In genomic region chr2:84454551-84455235, GRCm38 (mm10) we compare ENCODE assay signal across 8 mouse cellular contexts. TPM values are rescaled to one million over a fixed set of nuclear protein-coding genes. Genes with fewer than 3 reads are reported as not detected.
A peak's percentile ranks its signal among the peaks of the same experiment; 100 is the strongest.
DNase-seq lines count a peak whose midpoint lies in the region; ATAC-seq lines count a peak whose summit lies in the region.

No protein-coding gene starts in this region.

- no peak for ATAC-seq in heart, embryonic 12.5 days (ENCODE audit: insufficient number of reproducible peaks, low FRiP score)

- 0 out of 2 replicates have a peak overlapping the region, but pooled peaks have one; percentile 23 for H3K27ac ChIP-seq in heart, embryonic 12.5 days (ENCODE audit: poor library complexity, severe bottlenecking)
- H3K27ac ChIP-seq in heart, embryonic 10.5 days = no peak overlapping the region

- H3K9me3 ChIP-seq in heart, embryonic 12.5 days (replicated peaks) = no peaks in the 10 kb centered on the region
- H3K9me3 ChIP-seq in heart, embryonic 10.5 days = no peaks in the 10 kb centered on the region

- peaks cover 16% of the 10 kb centered on the region; the same call in 1 of the 2 replicates for H3K4me1 ChIP-seq in heart, embryonic 12.5 days (replicated peaks)
- peaks cover 15% of the 10 kb centered on the region; the same call in 1 of the 2 replicates for H3K4me1 ChIP-seq in heart, embryonic 10.5 days

- peak overlapping the region; percentile 45 for H3K4me2 ChIP-seq in heart, embryonic 12.5 days

- H3K9ac ChIP-seq in heart, embryonic 12.5 days = peak overlapping the region; percentile 54

- 50% methylated on average over 10 of the region's 10 CpGs for WGBS in heart, embryonic 12.5 days
- WGBS in heart, embryonic 10.5 days = 51% methylated on average over 10 of the region's 10 CpGs

- H3K27me3 ChIP-seq in heart, embryonic 12.5 days (replicated peaks) = no peaks in the 10 kb centered on the region
- H3K27me3 ChIP-seq in heart, embryonic 10.5 days (ENCODE audit: insufficient read depth, poor library complexity, severe bottlenecking) = no peaks in the 10 kb centered on the region

- no peak overlapping the region for H3K4me3 ChIP-seq in heart, embryonic 12.5 days
- H3K4me3 ChIP-seq in heart, embryonic 10.5 days = no peak overlapping the region

- H3K36me3 ChIP-seq in heart, embryonic 12.5 days = no peaks in the 10 kb centered on the region
- H3K36me3 ChIP-seq in heart, embryonic 10.5 days = no peaks in the 10 kb centered on the region

- DNase-seq in heart, embryonic 10.5 days (ENCODE audit: low spot score) = no peak
- peak; percentile 11 for DNase-seq in right cerebral cortex, adult 18-20 months
- no peak for DNase-seq in right cerebral cortex, postnatal 36 days (ENCODE audit: low spot score in 2 of 2)
- DNase-seq in induced T-regulatory cell, adult 2 months (ENCODE audit: low read depth) = peak; percentile 65
- DNase-seq in urinary bladder, postnatal 4 days (ENCODE audit: low spot score in 2 of 2) = no peak
- DNase-seq in cerebellum, adult 9-11 months = no peak
- DNase-seq in gastrocnemius, adult 8-10 months (ENCODE audit: low spot score in 2 of 2) = no peak

RNA-seq across cellular contexts. Expression of gene Tfpi, which starts 21.9 kb away (rescaled TPM):
- 78.8 and 80.0 TPM in 2 replicates for polyA plus RNA-seq in heart, embryonic 12.5 days (2016; fragmentation: Nextera tagmentation; extraction: Ambion mirVana)
- 56.5 and 68.8 TPM in 2 replicates for polyA plus RNA-seq in heart, embryonic 10.5 days (2016; fragmentation: Nextera tagmentation; extraction: Ambion mirVana)
- 1 to 10 TPM; 1.7 to 3.3 (median 2.2) TPM for total RNA-seq in gastrocnemius, adult 8-10 months (2022)

RNA-seq across cellular contexts. Expression of gene Calcrl, which starts 29.5 kb away (rescaled TPM):
- polyA plus RNA-seq in heart, embryonic 12.5 days (2016; fragmentation: Nextera tagmentation; extraction: Ambion mirVana) = 65.1 and 69.5 TPM in 2 replicates
- polyA plus RNA-seq in heart, embryonic 10.5 days (2016; fragmentation: Nextera tagmentation; extraction: Ambion mirVana) = 37.7 and 52.7 TPM in 2 replicates
- total RNA-seq in gastrocnemius, adult 8-10 months (2022) = 10 to 100 TPM in 2 of 4 experiments, 1 to 10 TPM in 2; 9.7 to 11.1 (median 10.4) TPM

Comparison
In these comparisons a context has a peak if more than half of its experiments do, and no peak if none do; other contexts are left out.
1. DNase-seq: peak in right cerebral cortex, adult 18-20 months (single experiment) and induced T-regulatory cell, adult 2 months (single experiment); none in heart, embryonic 10.5 days (single experiment), right cerebral cortex, postnatal 36 days (0 of 2), urinary bladder, postnatal 4 days (0 of 2), cerebellum, adult 9-11 months (single experiment) and gastrocnemius, adult 8-10 months (0 of 2).